Mouse (Mus musculus) thymus, postnatal 14 days (tissue): Measurements from ENCODE around the gene Ralb.

ENCODE experiments used
- DNase-seq: peaks from one replicate; pipeline ENCODE4 v3.0.0; 2021

The Ralb gene

DNA sequence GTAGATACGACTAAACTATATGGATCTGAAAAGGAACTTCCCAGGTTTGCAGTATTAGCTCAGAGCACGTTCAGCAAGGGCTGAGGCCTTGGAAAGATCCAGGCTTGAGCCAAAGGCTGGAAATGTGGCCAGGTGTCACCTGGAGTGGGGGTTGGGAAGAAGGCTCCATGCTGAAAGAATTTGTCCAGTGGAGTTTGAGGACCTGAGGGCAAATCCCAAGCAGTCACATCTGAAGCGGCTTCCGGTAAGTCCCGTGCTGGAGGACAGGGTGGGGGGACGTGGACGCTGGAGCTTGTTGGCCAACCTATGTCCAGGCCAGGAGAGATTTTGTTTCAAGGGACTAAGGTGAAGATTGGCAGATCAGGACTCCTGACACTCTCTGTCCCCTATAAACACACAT lies 19.2 kb upstream of the Ralb start:
- DNase-seq: no peak

DNA sequence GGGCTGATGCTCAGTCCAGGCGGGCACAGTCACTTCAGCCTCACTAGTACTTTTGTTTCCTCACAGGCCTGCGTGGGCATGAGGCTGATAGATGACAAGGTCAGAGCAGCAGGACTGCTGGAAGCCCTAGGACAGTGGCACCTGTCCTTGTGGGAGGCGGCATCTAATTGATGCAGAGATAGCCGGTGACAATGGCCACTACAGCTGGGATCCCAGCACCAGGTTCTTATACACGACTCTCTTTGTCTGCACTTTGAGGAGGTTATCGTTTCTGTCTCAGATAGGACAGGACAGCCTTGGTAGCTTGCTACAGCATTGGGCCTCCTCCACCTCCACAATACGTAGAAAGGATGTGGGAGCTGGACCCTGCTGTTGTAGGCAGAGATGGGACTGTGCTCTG lies 18.8 kb upstream of the Ralb start:
- DNase-seq: no peak

DNA sequence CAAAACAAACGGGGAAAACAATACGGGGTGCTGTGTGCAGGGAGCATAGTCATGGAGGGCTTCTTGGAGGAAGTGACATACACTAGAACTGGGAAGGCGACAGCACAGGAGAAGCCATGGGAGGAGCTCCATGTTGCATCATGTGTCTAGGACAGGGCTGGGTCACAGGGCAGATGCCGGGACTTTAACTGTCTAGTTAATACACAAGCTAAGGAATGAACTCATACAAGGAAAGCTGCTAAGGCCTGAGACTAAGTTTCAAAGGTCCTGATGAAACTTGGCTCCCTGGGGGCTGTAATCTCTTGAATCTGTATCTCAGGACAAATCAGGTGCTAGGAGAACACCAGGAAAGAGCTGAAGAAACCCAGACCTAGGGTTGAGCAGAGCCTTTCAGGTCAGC lies 18.1 kb upstream of the Ralb start:
- no peak for DNase-seq

DNA sequence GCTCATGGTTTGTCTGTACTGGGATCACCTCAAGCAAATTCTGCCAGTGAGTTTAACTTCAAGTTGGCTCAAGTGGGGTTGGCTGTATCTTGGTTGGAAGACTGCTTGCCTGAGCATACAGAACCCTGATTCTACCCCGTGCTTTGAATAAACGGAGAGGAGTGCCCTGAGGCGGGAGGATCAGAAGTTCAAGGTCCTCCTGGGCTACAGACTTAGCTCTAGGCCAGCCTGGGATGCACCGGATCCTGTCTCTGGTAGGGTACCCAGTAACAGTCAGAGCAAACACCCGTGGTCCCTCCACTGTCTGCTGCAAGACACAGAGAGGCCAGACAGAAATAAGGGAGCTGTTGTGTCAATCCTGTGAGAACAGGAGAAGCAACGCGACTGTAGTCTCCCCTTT lies 17.1 kb upstream of the Ralb start:
- DNase-seq: no peak

DNA sequence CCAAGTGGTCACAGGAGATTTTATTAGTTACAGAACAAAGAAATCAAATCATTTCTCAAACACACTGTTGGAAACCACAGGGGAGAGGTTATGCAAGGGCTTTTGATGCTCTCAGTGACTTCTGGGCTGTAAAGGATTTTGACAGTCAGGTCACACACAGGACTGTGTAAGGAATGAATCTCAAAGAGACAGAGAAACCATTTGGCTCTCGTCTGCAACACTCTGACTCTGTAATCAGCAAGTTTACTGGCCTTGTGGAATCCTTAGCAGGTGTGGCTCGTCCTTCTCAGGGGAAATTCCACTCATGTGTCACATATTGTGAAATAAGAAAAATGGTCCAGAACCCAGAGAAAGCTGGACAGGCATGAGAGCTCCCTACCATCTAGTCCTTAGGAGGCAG lies 16.4 kb upstream of the Ralb start:
- no peak for DNase-seq

DNA sequence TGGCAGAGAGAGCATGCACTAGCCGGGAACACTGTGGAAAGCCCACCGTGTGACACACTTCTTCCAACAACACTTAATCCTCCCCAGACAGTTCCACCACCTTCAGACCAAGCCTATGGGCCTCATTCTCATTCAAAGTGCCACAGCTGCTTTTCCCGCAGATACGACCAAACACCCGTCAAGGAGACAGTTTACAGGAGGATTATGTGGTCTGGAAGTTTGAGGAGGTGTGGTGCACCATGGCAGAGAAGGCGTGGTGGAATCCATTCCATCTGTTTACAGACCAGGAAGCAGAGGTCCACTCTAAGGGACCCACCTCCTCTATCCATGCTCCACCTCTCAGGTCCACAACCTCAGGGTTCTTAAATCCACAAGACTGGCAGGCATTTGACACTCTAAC lies 14.7 kb upstream of the Ralb start:
- no peak for DNase-seq

DNA sequence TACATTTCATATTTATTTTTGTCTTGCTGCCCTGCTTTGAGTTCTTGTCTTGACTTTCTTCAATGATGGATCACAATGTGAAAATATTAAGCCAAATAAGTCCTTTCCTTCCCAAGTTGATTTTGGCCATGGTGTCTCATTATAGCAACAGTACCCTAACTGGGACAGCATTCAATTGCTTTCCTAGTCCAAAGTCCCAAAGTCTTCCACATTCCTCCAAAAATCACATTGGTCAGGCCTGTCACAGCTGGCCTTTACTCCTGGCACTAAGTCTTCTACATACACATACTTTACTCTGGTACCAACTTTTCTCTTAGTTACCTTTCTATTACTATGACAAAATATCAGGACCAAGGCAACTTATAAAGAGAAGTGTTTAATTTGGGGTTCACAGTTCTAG lies 14.2 kb upstream of the Ralb start:
- no peak for DNase-seq

DNA sequence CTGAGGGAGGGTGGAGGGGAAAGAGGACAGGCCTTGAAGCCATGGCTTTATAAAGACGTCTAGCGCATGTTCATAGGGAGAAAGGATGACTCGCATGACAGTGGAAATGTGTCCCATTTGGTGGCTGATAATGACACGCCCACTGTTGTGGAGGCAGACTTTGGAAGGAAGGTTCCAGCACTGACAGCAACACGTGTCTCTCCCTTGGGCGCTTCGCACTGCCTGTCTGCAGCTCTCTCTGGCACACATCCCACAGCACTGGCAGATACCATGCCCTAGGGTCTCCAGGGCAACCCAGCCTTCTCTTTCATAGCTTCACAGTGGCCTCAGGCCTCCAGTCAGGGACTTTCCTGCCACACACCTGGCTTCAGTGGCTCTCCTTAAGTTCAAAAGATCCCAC lies 13.5 kb upstream of the Ralb start:
- DNase-seq: no peak

DNA sequence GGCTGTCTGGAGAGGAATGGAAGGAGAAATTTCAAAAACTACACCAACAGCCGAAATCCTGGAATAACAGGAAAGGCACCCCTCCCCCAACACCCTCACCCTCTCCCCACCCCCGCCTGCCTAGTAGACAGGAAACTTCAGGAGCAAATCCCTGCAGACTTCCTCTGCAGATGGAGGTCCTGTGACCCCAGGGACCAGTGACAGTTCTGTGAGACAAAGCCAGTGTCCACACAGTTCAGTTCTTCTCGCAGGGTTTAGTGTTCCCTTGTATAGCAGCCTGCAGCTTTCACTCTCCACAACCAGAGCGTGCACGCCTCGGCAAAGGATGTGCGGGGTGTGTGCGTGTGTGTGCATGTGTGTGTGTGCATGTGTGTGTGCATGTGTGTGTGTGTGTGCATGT lies 6.3 kb upstream of the Ralb start:
- DNase-seq: no peak

DNA sequence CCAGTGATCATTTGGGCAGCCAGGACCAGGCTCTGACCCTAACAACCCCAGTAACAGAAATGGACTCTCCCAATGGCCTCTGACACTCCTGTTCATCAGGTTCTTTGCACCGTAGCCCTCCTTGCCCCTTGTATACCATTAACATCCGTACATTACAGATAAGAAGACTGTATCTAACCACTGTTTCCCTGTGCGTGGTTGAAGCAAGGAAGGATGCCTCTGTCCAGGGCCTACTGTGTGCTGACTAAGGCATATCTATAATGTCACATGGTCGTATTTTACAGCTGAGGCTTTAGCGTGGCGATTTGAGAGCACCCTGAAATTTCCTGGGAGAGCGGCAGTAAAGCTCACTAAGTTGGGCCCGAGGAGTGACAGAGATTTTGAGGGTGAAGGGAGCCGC lies 5.8 kb upstream of the Ralb start:
- DNase-seq: no peak

DNA sequence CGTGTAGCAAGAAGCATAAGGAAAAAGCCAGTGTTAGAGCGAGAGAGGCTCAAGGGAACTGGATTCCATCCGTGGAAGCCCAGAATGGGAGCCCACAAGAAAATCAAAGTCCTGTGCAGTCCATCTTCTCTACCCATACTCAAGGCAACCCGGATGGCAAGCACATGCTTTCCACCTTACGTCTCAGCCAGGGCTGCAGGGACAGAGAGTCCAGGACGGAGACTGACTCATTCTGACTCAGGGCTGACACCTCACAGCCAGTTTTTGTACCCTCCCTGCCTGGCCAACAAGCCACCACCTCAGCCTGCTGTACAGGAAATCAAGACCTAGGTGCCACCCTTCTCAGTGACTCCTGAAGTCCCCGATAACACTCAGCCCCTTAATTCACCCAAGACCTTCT lies 4.9 kb upstream of the Ralb start:
- DNase-seq: no peak

DNA sequence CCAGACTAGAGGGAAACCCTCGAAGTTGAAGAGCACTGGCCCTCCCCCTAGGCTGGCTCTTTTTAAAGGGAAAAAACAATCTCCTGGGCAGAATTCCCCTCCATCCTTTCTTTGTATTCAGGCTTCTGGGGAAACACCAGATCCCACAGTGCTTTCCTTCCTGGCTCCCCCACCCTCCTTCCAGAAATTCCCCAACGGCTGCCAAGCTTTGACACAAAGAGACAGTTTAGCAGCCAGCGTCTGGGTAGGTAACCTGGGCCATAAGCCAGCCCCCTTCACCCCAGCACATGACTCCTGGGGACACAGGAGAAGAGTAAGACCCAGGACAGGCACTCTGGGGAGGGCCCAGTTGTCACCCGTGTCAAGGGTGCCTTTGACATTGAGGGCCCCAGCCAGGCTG lies 4.0 kb upstream of the Ralb start:
- no peak for DNase-seq

DNA sequence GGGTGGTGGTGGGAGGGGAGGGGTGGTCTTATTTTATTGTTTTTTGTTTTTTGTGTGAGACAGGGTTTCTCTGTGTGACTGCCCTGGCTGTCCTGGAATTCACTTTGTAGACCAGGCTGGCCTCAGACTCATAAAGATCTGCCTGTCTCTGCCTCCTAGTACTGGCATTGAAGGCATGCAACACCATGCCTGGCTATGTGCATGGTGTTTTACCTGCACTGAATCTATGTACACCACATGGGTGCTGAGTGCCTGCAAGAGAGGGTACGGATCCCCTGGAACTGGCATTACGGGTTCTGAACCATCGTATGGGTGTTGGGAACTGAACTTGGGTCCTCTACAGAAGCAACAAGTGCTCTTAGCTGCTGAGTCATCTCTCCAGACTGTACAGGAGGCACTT lies 1.4 kb upstream of the Ralb start:
- DNase-seq: no peak

DNA sequence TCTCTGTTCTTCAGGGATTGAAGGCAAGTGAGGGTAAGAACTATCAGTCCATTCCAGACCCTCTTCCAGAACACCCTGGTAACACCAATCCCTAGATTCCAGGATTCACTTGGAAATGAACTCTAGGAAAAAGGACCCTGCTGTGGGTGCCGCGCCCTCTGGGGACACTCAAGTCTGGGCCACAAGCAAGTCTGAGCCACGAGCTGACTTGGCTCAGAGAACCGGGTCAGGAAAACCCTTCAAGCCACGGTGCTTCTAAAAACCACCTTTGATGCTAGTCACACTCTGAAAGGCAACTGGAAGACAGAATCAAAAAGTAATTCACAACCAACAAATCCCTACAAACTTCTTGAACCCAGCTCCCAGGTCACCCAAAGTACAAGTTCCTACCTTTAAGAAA lies 786 bp downstream of the Ralb start:
- DNase-seq: no peak

DNA sequence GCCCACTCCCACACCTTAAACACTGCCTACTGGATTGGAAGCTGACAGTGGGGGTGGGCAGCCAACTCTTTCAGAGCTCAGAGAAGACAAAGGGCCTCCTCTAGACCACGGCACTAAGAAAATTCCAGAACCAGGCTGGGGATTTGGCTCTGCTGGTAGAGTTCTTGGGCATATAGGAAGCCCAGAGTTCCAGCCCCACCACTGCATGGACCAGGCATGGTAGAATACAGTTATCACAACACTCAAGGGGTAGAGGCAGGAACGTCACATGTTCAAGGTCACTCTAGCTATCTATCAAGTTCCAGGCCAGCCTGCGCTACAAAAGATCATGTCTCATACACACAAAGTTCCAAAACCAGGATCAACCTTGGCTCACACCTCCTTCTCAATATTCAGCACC lies 1.4 kb downstream of the Ralb start:
- DNase-seq: no peak

DNA sequence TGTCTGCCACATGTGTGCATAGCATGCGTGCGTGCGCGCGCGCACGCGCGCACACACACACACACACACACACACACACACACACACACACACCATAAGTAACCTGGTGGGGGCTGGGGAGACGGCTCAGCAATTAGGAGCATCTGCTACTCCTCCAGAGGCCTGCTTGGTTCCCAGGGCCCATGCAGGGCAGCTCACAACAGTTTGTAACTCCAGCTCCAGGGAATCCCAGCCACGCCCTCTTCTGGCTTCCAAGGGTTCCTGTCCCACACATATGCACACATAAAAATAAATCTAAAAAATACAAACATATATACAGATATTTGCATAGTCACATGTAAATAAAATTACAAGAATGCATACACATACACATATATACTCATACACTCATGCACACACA lies 1.9 kb downstream of the Ralb start:
- no peak for DNase-seq

DNA sequence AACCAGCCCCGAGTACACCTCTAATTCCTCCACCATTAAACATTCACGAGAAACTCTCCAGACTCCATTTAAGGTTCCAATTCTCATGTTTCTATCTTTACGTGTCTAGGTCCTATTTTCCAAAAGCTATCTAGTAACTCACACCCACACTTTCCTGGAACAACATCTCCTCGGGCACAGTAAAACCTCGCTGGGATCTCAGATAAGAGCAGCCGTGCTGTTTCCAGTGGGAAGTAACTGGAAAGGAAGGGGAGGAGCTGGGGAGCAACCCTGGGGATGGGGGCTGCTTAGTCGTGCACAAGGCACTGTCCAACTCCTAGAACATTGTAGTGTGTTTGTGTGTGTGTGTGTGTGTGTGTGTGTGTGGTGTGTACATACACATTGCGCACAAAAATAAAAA lies 2.7 kb downstream of the Ralb start:
- DNase-seq: no peak

DNA sequence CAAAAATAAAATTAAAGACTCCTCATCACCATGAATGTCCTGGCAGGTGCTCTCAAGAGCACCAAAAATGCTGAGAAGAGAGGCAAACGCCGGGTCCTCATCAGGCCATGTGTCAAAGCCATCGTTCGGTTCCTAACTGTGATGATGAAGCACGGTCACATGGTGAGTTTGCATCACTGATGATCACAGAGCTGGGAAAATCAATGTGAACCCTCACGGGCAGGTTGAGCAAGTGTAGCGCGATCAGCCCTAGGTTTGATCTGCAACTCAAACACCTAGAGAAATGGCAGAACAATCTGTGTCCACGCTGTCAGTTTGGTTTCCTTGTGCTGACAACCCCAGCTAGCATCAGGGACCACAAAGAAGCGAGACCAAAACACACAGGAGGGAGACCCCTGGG lies 5.1 kb downstream of the Ralb start:
- no peak for DNase-seq

DNA sequence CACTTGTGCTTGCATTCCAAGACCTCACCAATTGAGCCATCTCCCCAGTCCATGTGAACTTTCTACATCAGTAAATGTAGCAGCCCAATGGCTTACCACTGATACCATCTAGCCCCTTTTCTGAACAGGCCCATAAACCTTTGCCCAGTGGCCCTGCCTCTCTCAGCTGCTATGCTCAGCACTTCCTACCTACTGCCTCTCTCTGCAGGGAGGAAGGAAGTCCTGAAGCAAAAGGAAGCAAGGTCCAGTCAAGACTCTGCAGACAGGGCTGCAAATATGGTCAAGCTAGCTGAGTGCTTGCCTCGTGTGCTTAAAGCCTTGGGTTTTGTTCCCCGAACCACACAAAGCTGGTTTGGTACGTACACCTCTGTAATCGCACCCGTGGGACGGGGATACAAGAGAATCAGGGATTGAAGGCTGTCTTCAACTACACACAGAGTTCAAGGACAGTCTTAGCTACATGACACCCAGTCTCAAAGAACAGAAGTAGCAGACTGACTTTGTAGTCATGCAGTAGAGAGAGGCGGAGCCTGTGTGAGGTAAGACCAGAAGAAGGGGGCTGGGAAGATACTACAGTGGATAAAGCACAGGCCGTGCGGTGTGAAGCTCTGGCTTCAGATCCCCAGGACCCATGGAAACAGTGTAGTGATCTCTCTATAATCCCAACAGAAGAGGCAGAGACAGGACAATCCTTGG lies 5.9 kb downstream of the Ralb start:
- DNase-seq: no peak

DNA sequence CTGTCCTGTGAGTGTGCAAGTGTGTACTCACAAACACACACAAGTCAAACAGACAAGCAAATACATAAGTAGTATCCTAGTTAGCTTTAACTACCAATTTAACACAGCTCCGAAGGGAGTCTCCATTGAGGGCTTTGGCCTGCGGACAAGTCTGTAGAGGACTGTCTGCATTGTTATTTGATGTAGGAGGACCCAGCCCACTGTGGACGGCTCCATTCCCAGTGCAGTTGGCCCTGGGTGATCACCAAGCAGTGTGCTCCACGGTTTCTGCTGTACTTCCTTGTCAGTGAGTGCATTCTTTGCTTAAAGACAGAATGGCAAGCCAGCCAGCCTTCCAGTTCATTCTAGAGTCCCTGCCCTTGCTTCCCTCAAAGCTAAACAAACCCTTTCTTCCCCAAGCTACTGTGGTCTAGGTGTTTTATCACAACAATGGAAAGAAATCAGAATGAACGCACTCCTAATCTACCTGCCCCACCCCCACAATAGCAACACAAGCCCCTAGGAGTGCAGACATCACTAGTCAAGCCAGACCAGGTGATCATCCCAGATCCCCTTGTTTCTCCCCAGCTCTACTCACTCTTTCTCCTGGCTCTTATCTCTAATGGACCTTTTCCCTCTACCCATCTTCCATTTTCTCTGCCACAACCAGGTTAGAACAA lies 7.1 kb downstream of the Ralb start:
- DNase-seq: no peak

DNA sequence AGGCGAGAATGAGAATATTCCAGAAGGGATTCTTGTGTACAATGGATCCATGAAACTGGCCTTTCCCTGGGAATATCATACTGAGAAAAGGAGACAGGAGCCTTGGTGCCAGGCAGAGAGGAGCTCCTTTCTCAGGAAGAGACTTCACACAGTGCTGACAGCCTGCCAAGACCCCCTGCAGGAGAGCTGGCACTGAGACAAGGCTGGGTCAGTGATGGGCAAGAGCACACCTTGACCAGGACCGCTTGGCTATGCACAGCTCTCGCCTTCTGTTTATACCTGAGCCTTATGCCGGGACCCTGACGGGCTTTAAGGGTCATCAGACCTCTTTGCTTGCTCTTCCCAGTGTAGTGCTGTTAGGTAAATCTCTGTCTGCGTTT lies 9.2 kb downstream of the Ralb start:
- no peak for DNase-seq

DNA sequence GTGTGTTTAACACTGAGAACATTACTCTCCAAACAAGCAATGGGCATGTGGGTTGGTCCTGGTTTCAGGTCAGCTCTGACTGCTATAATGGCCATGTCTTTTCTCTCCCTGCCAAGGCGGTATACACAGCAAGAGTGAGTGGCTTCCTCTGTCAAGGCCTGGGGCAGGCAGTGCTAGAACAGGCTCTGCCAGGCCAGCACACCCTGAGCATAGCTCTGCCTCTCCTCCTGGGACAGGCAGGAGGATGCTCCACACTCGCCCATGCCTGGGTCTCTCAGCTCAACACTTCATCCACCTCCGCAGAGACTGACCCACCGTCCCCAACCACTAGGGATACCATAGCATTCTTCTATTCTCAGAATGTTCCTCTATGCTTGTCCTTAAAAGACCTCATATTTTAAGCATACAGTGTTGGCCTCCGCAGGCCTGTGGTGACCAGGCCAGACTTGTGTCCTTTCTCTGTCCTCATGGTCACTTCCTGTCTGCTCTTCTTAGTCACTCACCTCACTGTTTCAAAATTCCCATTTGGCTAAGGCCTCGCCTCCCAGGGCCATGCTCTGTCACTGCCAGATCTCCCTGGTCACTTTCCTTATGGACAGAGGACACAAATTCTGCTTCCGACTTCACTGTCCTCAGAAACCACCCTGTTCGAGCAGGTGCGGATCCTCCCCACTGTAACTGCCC lies 9.7 kb downstream of the Ralb start:
- no peak for DNase-seq

DNA sequence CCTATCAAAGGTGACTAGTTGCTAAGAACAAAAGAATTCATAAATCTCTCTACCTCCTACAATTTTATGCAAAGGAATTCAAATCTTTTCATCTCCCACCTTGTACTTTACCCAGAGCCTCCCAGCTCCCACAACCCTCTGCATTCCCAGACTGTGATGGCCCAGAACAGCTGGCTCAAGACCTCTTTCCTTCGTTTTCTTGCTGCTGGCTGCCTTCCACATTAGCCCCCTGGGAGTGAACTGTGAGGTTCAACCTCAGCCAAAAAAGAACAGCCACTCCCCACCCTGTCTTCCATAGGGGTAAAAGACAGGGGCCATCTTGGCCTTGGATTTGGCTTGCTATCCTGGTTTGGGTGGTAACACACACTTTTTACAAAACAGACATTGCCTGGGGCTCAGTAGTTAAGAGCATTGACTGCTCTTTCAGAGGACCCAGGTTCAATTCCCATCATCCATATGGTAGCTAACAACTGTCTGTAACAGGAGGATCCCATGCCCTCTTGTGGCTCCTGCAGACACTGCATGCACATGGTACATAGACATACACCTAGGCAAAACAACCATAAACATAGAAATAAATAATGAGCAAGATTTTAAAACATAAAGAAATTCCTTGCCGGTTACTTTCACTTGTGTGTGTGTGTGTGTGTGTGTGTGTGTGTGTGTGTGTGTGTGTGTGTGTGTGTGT lies 10.4 kb downstream of the Ralb start:
- peak; percentile 39 for DNase-seq

DNA sequence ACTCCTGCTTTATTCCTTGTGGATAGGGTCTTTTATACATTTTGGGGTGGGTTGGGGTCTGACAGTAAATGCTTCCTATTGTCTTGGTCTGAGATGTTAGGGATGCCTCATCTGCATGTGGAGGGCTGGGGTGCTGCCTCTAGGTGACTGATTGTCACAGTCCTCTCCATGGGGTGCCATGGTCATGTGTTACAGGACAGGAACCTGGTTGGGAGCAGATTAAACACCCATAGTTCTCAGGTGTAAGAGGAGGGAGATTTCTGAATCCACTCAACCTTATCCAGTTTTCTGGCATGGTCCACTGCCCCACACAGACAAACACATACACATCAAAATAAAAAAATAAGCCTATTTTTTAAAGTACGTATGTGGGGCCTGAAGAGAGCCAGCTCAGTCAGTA lies 12.1 kb downstream of the Ralb start:
- no peak for DNase-seq
